Mouse (Mus musculus): ENCODE results near the gene Tchhl1. TPM values are rescaled to one million over a fixed set of nuclear protein-coding genes. Genes with fewer than 3 reads are reported as not detected.
A peak's percentile ranks its signal among the peaks of the same experiment; 100 is the strongest.
"Not testable (repeated sequence)": the region's sequence is repeated elsewhere in the genome, so short reads cannot be mapped to it uniquely, and the experiment has no call there.

Tchhl1 gene
- polyA plus RNA-seq, 1 experiment, result not detected

- WGBS, result 49% methylated on average over 3 of the region's 3 CpGs
Observed at GRCm38 (mm10) chr3:93466556-93466955, 2.0 kb upstream of the Tchhl1 start.

DNA sequence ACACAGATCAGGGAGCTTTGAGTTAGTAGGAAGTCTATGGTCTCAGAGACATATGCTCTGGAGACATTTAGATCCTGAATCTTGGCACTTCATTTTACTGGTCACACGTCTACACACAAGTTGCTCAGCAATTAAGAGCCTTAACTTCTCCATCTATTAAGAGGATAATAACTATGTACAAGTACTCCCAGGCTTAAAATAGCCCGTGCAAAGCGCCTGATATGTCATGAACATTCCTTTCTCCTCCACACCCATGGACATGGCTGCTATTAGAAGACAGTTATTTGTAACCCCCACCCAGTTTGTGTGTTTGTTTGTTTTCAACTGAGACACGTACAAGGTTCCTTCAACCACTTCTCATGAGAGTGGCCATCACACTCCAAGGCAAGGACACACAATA is 1.4 kb upstream of the Tchhl1 start:
- DNase-seq, result no peak
- H3K4me1 ChIP-seq (ENCODE audit: control insufficient read depth, insufficient read depth, low read length), result no peaks in the 10 kb centered on the region
- TF ChIP-seq CTCF (IDR thresholded peaks at IDR 0.05; ENCODE audit: insufficient read depth, low read length), result no peak
- no peak for TF ChIP-seq POLR2A (IDR thresholded peaks at IDR 0.05; ENCODE audit: borderline replicate concordance, extremely low read depth, low read depth, low read length)
- 59% methylated on average over 4 of the region's 4 CpGs for WGBS
- H3K4me3 ChIP-seq (replicated peaks; ENCODE audit: extremely low read depth, low read depth, low read length), result no peak overlapping the region

More at GRCm38 (mm10) chr3:93466556-93466955, 2.0 kb upstream of the Tchhl1 start:
- Histone ChIP-seq H3K4me1 (ENCODE audit: control insufficient read depth, insufficient read depth, low read length) (no peaks in the 10 kb centered on the region), H3K4me3 (replicated peaks; ENCODE audit: extremely low read depth, low read depth, low read length) (no peak overlapping the region)
- no peak for DNase-seq
- TF ChIP-seq POLR2A (IDR thresholded peaks at IDR 0.05; ENCODE audit: borderline replicate concordance, extremely low read depth, low read depth, low read length) (no peak), CTCF (IDR thresholded peaks at IDR 0.05; ENCODE audit: insufficient read depth, low read length) (no peak)

GRCm38 (mm10) chr3:93469629-93470028 is 1.1 kb downstream of the Tchhl1 start:
- DNase-seq, result no peak
- H3K4me1 ChIP-seq (ENCODE audit: control insufficient read depth, insufficient read depth, low read length), result no peaks in the 10 kb centered on the region
- WGBS, result 56% methylated on average over 3 of the region's 3 CpGs
- TF ChIP-seq POLR2A (IDR thresholded peaks at IDR 0.05; ENCODE audit: borderline replicate concordance, extremely low read depth, low read depth, low read length), result no peak
- no peak for TF ChIP-seq CTCF (IDR thresholded peaks at IDR 0.05; ENCODE audit: insufficient read depth, low read length)
- no peak overlapping the region for H3K4me3 ChIP-seq (replicated peaks; ENCODE audit: extremely low read depth, low read depth, low read length)

DNA sequence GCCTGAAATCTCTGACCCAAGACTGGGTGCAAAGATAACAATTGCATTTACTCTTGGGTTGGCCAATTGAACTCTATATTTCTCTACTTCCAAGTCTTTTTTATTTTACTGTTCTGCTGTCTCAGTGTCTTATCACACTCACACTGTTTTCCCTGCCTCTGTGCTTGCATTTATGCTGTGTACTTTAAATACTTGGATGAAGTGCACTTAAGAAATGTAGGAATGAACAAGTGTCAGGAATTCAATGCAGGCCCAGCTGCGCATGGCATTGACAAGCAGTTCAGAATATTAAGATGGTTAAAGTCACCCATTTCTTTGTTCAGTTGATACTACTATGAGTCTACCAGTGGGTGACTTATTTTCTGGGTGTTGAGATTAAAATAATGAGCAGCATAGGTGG is 11.5 kb downstream of the Tchhl1 start:
- 66% methylated on average over 1 of the region's 1 CpGs for WGBS
- TF ChIP-seq CTCF (IDR thresholded peaks at IDR 0.05; ENCODE audit: insufficient read depth, low read length), result no peak
- no peak for TF ChIP-seq POLR2A (IDR thresholded peaks at IDR 0.05; ENCODE audit: borderline replicate concordance, extremely low read depth, low read depth, low read length)

GRCm38 (mm10) chr3:93481982-93482616 is 13.5 kb downstream of the Tchhl1 start:
- no peak for DNase-seq
- no peak overlapping the region for H3K4me3 ChIP-seq (replicated peaks; ENCODE audit: extremely low read depth, low read depth, low read length)
- H3K4me1 ChIP-seq (ENCODE audit: control insufficient read depth, insufficient read depth, low read length), result no peaks in the 10 kb centered on the region
- TF ChIP-seq POLR2A (IDR thresholded peaks at IDR 0.05; ENCODE audit: borderline replicate concordance, extremely low read depth, low read depth, low read length) (no peak), CTCF (IDR thresholded peaks at IDR 0.05; ENCODE audit: insufficient read depth, low read length) (no peak)
- WGBS, result 52% methylated on average over 2 of the region's 2 CpGs

More for the DNA sequence above, 11.5 kb downstream of the Tchhl1 start:
- no peak overlapping the region for H3K4me3 ChIP-seq (replicated peaks; ENCODE audit: extremely low read depth, low read depth, low read length)
- DNase-seq, result no peak
- H3K4me1 ChIP-seq (ENCODE audit: control insufficient read depth, insufficient read depth, low read length), result no peaks in the 10 kb centered on the region

DNA sequence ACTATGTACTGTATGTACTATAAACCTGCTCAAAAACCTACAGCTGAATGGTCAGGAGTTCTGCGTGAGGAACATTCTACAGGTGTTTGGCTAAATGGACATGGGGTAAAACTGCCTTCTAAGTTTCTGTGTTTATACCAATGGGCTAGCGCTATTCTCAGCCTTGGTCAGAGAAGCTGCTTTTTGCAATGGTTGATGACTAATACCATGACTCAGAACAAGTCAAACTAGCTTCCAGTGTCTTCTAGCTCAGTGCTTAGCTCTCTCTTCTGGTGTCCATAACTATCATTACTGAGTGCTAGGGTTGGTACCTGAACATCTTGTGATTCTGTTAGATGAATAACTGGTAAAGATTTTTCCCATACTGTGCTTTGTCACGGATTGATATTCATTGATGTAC is 17.1 kb downstream of the Tchhl1 start:
- H3K4me3 ChIP-seq (replicated peaks; ENCODE audit: extremely low read depth, low read depth, low read length), result no peak overlapping the region
- DNase-seq, result no peak
- no peaks in the 10 kb centered on the region for H3K4me1 ChIP-seq (ENCODE audit: control insufficient read depth, insufficient read depth, low read length)
- TF ChIP-seq CTCF (IDR thresholded peaks at IDR 0.05; ENCODE audit: insufficient read depth, low read length) (no peak), POLR2A (IDR thresholded peaks at IDR 0.05; ENCODE audit: borderline replicate concordance, extremely low read depth, low read depth, low read length) (no peak)
- 86% methylated on average over 3 of the region's 3 CpGs for WGBS

- WGBS, result 84% methylated on average over 2 of the region's 2 CpGs
- Histone ChIP-seq H3K4me3 (replicated peaks; ENCODE audit: extremely low read depth, low read depth, low read length) (no peak overlapping the region), H3K4me1 (ENCODE audit: control insufficient read depth, insufficient read depth, low read length) (no peaks in the 10 kb centered on the region)
- TF ChIP-seq POLR2A (IDR thresholded peaks at IDR 0.05; ENCODE audit: borderline replicate concordance, extremely low read depth, low read depth, low read length) (no peak), CTCF (IDR thresholded peaks at IDR 0.05; ENCODE audit: insufficient read depth, low read length) (no peak)
- no peak for DNase-seq
Observed at GRCm38 (mm10) chr3:93488541-93488940, 20.0 kb downstream of the Tchhl1 start.

DNA sequence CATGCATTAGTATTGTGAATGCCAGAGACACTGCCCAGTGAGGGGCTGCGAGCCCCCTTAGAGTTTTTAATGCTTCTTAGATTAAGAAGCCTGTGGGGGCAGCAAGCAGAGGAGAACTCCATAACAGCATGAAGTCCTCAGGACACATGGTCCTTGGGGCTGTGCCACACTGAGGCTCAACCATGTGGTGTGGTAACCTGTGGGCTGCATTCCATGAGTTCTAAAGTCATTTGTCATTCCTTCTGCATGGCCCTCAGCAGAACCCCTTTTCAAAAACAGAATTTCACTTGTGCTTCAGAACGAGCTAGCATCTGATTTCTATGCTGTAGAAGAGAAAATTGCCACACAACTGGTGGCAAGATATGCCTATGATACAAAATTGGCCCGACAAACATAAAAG is 23.6 kb downstream of the Tchhl1 start:
- no peak for DNase-seq
- TF ChIP-seq CTCF (IDR thresholded peaks at IDR 0.05; ENCODE audit: insufficient read depth, low read length) (no peak), POLR2A (IDR thresholded peaks at IDR 0.05; ENCODE audit: borderline replicate concordance, extremely low read depth, low read depth, low read length) (no peak)
- Histone ChIP-seq H3K4me1 (ENCODE audit: control insufficient read depth, insufficient read depth, low read length) (no peaks in the 10 kb centered on the region), H3K4me3 (replicated peaks; ENCODE audit: extremely low read depth, low read depth, low read length) (no peak overlapping the region)
- WGBS, result 64% methylated on average over 3 of the region's 3 CpGs

DNA sequence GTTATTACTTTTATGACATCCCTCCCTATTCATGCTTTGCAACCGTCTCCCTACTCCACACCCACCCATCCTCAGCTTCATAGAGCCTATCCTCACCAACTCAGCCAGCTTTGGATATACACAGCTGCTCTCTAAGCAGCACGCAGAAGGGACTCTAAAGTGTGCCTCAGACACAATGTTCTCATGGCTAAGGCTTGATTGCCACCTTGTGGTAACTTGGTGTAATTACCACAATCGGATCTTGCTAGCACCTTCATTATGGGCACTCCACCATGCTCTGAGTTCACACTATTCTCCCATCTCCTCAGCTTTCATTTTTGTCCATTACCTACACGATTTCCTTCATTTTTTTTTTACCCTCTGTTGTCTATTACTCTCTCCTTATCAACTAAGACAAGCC is 25.4 kb downstream of the Tchhl1 start:
- peak; percentile 18 for DNase-seq
- 3% methylated on average over 4 of the region's 4 CpGs for WGBS
- TF ChIP-seq POLR2A (IDR thresholded peaks at IDR 0.05; ENCODE audit: borderline replicate concordance, extremely low read depth, low read depth, low read length) (no peak), CTCF (IDR thresholded peaks at IDR 0.05; ENCODE audit: insufficient read depth, low read length) (peak; percentile 44)
- Histone ChIP-seq H3K4me3 (replicated peaks; ENCODE audit: extremely low read depth, low read depth, low read length) (no peak overlapping the region), H3K4me1 (ENCODE audit: control insufficient read depth, insufficient read depth, low read length) (no peaks in the 10 kb centered on the region)

GRCm38 (mm10) chr3:93494774-93495173 is 26.2 kb downstream of the Tchhl1 start:
- not testable (repeated sequence) for H3K4me3 ChIP-seq (replicated peaks; ENCODE audit: extremely low read depth, low read depth, low read length); H3K4me1 ChIP-seq (ENCODE audit: control insufficient read depth, insufficient read depth, low read length); DNase-seq
- 20% methylated on average over 5 of the region's 5 CpGs for WGBS
